Mouse (Mus musculus) neural tube, embryonic 11.5 days (tissue): ENCODE measurements at regions not wholly inside any gene's neighbourhood (a gene's known extent, or its start where the extent isn't known, plus 50 kb on each side); places are given as distances from the start of the nearest gene placed in this dataset.

Source experiments
- ATAC-seq: fragments of 200-750 bp; cut with Nextera tagmentation; 2 replicates; pipeline ENCODE4 v1.8.0; 2017; ENCODE audit warnings: moderate number of reproducible peaks, mild to moderate bottlenecking, moderate TSS enrichment, moderate library complexity; ENCODE audit not compliant: insufficient read depth, low FRiP score, low TSS enrichment
- DNase-seq: peaks from one replicate; pipeline ENCODE4 v3.0.0-alpha.2; 2015; ENCODE audit warnings: low spot score
- H3K27ac ChIP-seq: fragments of 300-500 bp; sonication (generic); 2 replicates; pipeline ENCODE4 v1.5.1; 2014; ENCODE audit warnings: low read depth, mild to moderate bottlenecking, low read length
- H3K27me3 ChIP-seq: fragments of 300-500 bp; sonication (generic); 2 replicates; pipeline ENCODE4 v1.6.1; 2014; ENCODE audit warnings: mild to moderate bottlenecking, low read length, mixed read lengths; ENCODE audit not compliant: control insufficient read depth, insufficient read depth
- H3K36me3 ChIP-seq: fragments of 300-500 bp; sonication (generic); 2 replicates; pipeline ENCODE4 v1.6.1; 2014; ENCODE audit warnings: mild to moderate bottlenecking, low read length, moderate library complexity, mixed read lengths; ENCODE audit not compliant: control insufficient read depth, insufficient read depth
- H3K4me1 ChIP-seq: fragments of 300-500 bp; sonication (generic); 2 replicates; pipeline ENCODE4 v1.6.1; 2014; ENCODE audit warnings: low read length, mixed read lengths; ENCODE audit not compliant: control insufficient read depth, insufficient read depth
- H3K4me2 ChIP-seq: fragments of 300-500 bp; sonication (generic); 2 replicates; pipeline ENCODE4 v1.6.1; 2014; ENCODE audit warnings: low read depth, mild to moderate bottlenecking, moderate library complexity
- H3K4me3 ChIP-seq: fragments of 300-500 bp; sonication (generic); 2 replicates; pipeline ENCODE4 v1.5.1; 2014; ENCODE audit warnings: low read depth, low read length
- H3K9ac ChIP-seq: fragments of 300-500 bp; sonication (generic); 2 replicates; pipeline ENCODE4 v1.6.1; 2014; ENCODE audit warnings: mild to moderate bottlenecking, low read length
- H3K9me3 ChIP-seq: fragments of 300-500 bp; sonication (generic); 2 replicates; pipeline ENCODE4 v1.6.1; 2016; ENCODE audit warnings: low read length; ENCODE audit not compliant: control insufficient read depth

- no peak overlapping the region for H3K4me3 ChIP-seq
- H3K4me1 ChIP-seq: no peaks in the 10 kb centered on the region
- H3K4me2 ChIP-seq: no peak overlapping the region
- DNase-seq (no peak), ATAC-seq (no peak)
- H3K9ac ChIP-seq: no peak overlapping the region
- no peaks in the 10 kb centered on the region for H3K9me3 ChIP-seq
- H3K27me3 ChIP-seq: no peaks in the 10 kb centered on the region
- H3K27ac ChIP-seq: no peak overlapping the region
- H3K36me3 ChIP-seq: no peaks in the 10 kb centered on the region
Observed at GRCm38 (mm10) chr13:63761542-63761941, 53.5 kb upstream of the Ercc6l2 start.
